Mouse (Mus musculus): ENCODE data around the gene Whrn.

DNA sequence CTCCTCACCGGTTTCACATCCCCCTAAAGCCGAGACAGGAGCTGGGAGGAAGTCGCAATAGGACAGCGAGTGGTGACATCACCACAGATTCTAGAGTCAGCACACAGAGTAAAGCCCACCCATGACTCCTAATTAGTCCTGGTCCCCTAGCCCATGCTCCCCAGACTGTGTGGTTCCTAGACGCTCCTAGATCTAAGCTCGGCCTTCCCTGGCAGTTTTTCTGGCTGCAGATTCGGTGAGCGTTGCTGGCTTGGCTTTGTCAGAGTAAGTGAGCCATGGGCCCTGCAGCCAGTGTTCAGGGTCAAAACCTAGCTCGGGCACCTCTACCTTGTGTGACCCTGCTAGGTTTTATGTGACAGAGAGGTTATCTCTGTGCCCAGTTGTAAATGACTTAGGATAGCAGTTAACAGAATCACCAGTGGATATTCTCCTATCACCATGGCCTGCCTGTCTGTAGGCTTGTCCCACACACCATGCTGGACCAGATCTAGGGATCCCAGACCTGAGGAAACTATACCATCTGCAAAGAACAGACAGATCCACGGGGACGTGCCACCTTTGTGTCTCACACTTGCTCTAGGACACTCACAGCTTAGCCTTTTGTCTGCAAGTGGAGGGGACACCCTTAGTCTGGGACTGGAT is 105.8 kb downstream of the Whrn start:
- no peak for TF ChIP-seq POLR2A (IDR thresholded peaks at IDR 0.05; ENCODE audit: control insufficient read depth, low read depth, low read length)
- no peak for TF ChIP-seq CTCF (IDR thresholded peaks at IDR 0.05; ENCODE audit: control insufficient read depth, insufficient read depth, insufficient replicate concordance, low read depth, low read length)
